Mouse (Mus musculus) A20 (cell line): ENCODE data around the gene 1810024B03Rik.

Experiments used
- DNase-seq: peaks from one replicate; pipeline ENCODE4 v3.0.0-alpha.2; 2011; ENCODE audit warnings: low read depth, low spot score

Gene 1810024B03Rik

DNA sequence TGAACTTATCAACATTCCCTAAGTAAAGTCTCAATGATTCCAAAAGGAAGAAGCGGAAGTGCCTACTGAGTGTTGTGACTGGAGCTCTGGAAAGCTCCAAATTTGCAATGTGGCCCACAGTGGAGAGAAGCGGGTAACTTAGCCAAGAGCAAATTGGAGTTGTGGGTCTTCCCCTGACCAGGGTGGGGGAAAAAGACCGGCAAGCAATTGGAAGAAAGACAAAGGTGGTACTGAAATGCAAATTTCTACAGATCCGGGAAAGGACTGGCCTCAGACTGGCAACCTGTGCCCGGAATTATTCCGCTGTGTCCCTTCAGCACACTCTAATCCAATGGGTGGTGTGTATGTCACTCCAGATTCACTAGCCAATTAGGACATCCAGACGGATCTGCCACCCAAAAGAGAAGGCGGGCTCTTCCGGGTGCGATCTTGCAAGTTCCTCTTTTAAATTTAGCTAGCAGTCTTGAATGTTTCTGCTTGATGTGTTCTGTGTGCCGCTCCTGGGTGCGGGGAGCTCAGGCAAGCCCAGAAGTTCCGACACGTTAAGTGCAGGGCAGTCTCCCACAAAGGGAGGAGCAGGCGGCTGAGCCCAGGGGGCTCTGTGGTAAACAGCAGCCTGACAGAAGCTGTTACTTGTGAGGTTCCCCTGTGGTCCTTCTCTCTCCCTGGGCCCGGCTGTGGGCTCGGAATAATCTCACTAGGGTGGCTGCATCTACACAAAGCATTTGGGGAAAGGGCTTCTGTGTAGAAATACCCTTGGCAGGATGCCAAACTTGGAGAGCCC, 25.3 kb downstream of the 1810024B03Rik start:
- DNase-seq: peak; percentile 78

GRCm38 (mm10) chr2:127166261-127166660, 41.8 kb downstream of the 1810024B03Rik start:
- DNase-seq: peak; percentile 66

DNA sequence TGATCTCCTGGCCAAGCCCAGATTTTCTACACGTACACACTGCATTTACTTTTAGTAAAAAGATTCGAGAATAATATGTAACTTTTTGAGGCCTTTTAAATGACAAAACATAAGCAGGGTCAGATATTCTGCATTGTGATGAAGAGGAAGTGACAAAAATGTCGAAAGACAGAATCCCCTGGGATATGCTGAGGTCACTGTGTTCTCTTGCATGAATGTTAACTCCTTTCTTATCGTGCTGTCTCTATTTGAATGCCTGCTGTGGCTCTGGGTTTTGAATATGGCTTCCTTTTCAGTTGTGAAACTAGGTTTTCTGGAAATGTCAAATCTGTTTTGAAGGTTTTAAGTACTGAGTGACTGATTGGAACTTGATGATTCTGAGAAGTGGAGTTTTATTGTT, 42.4 kb downstream of the 1810024B03Rik start:
- peak; percentile 16 for DNase-seq

- no peak for DNase-seq
These were observed 62.4 kb downstream of the 1810024B03Rik start for GRCm38 (mm10) chr2:127145699-127146098.

GRCm38 (mm10) chr2:127143158-127144063, 64.7 kb downstream of the 1810024B03Rik start, which contains the start of gene Itpripl1:
Gene Itpripl1, minus strand, starts transcription at chr2:127143442.
- DNase-seq: peak; percentile 88

DNA sequence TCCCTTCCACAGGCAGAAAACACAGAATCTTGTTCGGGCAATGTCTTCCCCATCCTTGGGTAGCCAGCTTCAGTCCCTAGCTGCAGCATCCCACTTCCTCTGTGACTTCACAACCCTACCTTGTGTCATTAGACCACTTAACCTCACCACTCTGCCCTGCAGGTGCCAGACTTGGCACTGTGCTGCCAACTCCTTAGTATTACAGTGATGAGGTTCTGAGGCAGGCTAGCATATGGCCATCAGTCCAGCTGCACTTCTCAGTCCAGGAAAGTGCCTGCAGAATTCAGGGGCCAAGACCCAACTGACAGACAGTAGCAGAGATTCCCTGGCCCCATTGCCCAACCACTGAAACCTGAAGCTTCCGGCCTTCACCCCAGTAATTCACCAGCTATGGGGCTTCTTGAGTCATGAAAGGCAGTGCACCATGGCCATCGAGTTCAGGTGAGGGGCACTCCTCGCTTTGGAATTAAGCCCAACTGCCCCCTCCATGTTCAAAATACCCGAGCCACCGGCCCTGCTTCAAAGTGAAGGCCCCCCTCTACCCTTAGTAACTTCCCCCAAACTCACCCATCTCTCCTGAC, 65.4 kb downstream of the 1810024B03Rik start:
- peak; percentile 42 for DNase-seq

DNA sequence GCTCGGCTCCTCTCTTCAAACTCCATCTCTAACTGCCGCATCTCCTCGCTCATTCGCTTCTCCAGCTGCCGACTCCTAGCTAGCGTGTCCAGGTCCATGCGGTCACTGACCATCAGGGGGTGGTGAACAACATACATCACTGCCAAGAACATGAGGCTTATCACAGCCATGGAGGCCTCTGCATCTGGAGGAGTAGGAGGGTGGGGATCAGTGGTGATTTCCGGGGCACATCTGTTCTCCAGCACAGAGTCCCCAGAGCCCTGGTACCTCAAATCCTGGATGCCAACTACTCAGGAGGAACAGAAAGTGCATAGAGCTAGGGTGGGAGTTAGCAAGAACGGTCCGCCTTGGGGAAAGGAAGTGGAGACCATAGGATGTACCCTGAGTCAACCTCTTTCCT, 66.0 kb downstream of the 1810024B03Rik start:
- no peak for DNase-seq

DNA sequence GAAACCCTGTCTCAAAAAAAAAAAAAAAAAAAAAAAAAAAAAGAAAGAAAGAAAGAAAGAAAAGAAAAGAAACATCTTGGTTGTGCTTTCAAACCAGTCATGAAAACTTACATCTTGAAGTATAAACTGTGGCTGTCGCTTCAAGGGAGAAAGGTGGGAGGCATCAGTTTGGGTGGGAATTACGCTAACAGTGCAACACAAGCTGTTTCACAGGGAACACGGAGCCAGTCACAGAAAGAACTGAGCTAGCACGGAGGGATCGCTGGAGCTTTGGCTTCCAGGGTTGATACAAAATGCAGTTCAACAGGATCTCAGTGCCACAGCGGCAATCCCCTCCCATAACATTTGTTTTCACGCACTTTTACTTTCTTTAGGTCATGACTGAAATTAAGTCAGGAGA, 68.1 kb downstream of the 1810024B03Rik start:
- no peak for DNase-seq

GRCm38 (mm10) chr2:127139605-127140004, 68.5 kb downstream of the 1810024B03Rik start:
- DNase-seq: no peak

DNA sequence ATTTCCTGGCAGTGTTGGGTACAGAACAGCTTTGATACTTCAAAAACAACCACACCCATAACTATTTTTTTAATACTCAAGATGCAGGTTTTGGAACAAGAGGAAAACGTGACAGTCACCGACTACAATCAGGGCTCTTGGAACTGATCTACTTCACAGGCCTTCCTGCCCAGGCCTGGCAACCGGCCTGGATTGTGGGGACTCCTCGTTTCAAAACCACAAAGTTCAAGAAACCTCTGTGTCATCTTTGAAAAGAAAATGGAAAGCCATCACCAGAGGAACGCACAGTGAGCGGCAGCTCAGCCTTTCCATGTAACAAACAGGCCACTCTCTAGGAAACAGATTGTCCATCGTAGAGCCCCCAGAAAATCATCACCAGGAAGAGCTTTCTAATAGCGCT, 69.0 kb downstream of the 1810024B03Rik start:
- DNase-seq: no peak

DNA sequence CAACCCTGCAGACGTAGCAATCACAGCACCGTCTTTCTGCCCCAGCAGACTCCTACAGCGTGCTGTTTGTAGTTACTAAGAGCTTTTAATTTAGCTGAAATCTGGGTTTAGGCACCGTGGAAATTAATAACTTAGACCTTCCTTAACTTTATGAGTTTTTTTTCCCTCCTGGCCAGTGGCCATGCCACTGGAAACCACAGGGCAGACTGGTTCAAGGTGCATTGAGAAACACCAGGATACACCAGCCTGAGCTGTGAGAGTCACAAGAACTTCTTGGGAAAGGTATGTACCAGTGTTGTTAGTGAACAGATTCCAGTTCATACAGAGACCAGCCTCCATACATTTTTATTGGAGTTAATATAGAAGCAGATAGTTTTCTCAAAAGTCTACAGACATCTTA, 69.6 kb downstream of the 1810024B03Rik start:
- no peak for DNase-seq

- DNase-seq: no peak
These were observed 70.2 kb downstream of the 1810024B03Rik start for GRCm38 (mm10) chr2:127137838-127138420.

- DNase-seq: peak; percentile 72
These were observed 71.1 kb downstream of the 1810024B03Rik start for GRCm38 (mm10) chr2:127136979-127137378.
